Mouse (Mus musculus) forebrain, embryonic 12.5 days (tissue): ENCODE measurements around the gene Prr5l. TPM values are rescaled to one million over a fixed set of nuclear protein-coding genes. Genes with fewer than 3 reads are reported as not detected.

ENCODE experiments used
- ATAC-seq: fragments of 200-750 bp; cut with Nextera tagmentation; 2 replicates; pipeline ENCODE4 v1.8.0; 2017; ENCODE audit warnings: moderate TSS enrichment; ENCODE audit not compliant: low FRiP score
- H3K27ac ChIP-seq: fragments of 300-500 bp; sonication (generic); 2 replicates; pipeline ENCODE4 v1.5.1; 2016; ENCODE audit warnings: mild to moderate bottlenecking
- H3K27me3 ChIP-seq: fragments of 300-500 bp; sonication (generic); 2 replicates; pipeline ENCODE4 v1.6.1; 2016; ENCODE audit warnings: mild to moderate bottlenecking
- H3K36me3 ChIP-seq: fragments of 300-500 bp; sonication (generic); replicated peaks from 2 replicates; pipeline ENCODE4 v1.6.1; 2016; ENCODE audit warnings: mild to moderate bottlenecking
- H3K4me1 ChIP-seq: fragments of 300-500 bp; sonication (generic); 2 replicates; pipeline ENCODE4 v1.6.1; 2016
- H3K4me2 ChIP-seq: fragments of 300-500 bp; sonication (generic); 2 replicates; pipeline ENCODE4 v1.6.1; 2016; ENCODE audit warnings: mild to moderate bottlenecking, moderate library complexity
- H3K4me3 ChIP-seq: fragments of 300-500 bp; sonication (generic); replicated peaks from 2 replicates; pipeline ENCODE4 v1.5.1; 2016; ENCODE audit warnings: mild to moderate bottlenecking
- H3K9ac ChIP-seq: fragments of 300-500 bp; sonication (generic); 2 replicates; pipeline ENCODE4 v1.6.1; 2016; ENCODE audit warnings: mild to moderate bottlenecking
- H3K9me3 ChIP-seq: fragments of 300-500 bp; sonication (generic); 2 replicates; pipeline ENCODE4 v1.6.1; 2016
- WGBS: fragments of 180-500 bp; shearing (Covaris S2); methylation state at CpG from one replicate; pipeline ENCODE4 v1.1.7; 2016; 5-methylcytosine and 5-hydroxymethylcytosine counted together
- polyA plus RNA-seq: library from polyadenylated mRNA; unstranded; fragments of >200 nt; fragmentation: Nextera tagmentation; extraction: Ambion mirVana; gene quantifications from 2 replicates; pipeline ENCODE4 v1.2.1, GENCODE M21; 2016

Prr5l gene
- polyA plus RNA-seq, 1 experiment from 2014 or later: 15.5 TPM

DNA sequence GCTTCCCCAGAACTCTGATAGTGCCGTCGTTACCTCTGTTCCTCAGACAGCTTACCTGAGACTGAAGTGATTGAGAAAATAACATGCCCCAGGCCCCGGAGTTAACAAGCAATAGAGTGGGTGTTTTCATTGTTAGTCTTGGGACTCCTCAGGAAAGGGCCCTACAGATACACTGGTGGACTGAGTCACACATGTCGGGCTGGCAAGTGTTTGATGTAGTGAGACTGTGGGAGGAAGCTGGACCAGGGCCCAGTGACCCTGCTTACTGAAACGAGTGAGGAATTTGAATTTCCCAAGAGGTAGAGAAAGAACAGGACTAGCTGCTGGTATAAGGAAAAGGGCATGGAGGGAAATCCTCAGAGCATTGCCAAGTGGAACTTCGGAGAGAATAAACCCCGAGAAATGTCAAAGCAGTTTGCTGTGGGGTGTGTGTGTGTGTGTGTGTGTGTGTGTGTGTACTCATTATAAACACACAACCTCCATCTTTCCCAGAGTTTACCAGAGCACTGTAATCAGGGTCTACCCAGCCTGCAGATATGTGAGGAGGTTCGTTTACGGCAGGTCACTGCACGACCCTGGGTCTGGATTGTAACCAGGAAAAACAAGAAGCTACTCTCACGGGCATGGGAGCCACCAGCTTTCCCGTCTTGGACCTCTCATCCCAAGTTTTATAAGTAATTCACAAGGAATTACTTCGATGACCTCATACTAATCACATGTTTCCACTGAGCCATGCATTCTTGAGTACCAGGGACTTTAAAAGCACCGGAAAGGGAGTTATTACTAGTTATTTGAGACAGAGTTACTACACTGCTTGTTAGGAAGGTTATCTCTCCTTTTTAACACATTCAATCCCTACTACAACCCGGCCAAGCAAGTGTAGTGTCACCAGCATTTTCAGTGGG, 20.4 kb downstream of the Prr5l start:
- Histone ChIP-seq H3K4me2 (no peak overlapping the region), H3K4me3 (no peak overlapping the region), H3K9ac (no peak overlapping the region), H3K4me1 (no peaks in the 10 kb centered on the region), H3K27me3 (no peaks in the 10 kb centered on the region; the same call in 1 of the 2 replicates), H3K27ac (no peak overlapping the region), H3K36me3 (no peaks in the 10 kb centered on the region), H3K9me3 (no peaks in the 10 kb centered on the region)
- WGBS: 79% methylated on average over 15 of the region's 15 CpGs
- no peak for ATAC-seq

DNA sequence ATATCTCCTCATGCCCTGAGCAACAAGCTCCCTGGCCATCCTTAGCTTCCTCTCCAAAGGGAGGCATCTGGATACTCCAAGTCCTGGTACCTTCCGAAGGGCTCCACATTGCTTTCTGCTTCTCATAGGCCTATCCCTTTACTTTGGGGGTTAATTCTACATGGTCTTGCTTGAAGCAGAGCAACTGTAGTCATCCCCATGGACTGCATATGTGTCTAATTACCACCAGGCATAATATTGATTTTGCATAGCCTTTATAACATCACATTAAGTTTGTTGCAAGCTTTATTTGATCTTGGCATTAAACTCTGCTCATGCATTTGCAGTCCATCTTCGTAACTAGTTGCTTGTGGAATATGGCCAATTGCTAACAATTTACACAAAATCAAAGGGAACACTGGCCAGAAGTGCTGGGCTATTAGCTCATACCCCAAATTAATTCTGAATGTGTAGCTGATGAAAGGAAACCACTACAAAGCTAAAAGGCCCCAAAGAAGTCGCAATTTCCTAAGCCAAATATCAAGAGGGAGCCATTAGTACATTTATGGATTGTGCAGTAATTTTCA, 21.8 kb downstream of the Prr5l start:
- no peak overlapping the region for H3K4me3 ChIP-seq
- H3K4me1 ChIP-seq: no peaks in the 10 kb centered on the region
- H3K4me2 ChIP-seq: no peak overlapping the region
- no peak overlapping the region for H3K27ac ChIP-seq
- 85% methylated on average over 3 of the region's 3 CpGs for WGBS
- no peaks in the 10 kb centered on the region; the same call in 1 of the 2 replicates for H3K27me3 ChIP-seq
- no peak overlapping the region for H3K9ac ChIP-seq
- H3K36me3 ChIP-seq: no peaks in the 10 kb centered on the region
- ATAC-seq: no peak
- no peaks in the 10 kb centered on the region for H3K9me3 ChIP-seq

DNA sequence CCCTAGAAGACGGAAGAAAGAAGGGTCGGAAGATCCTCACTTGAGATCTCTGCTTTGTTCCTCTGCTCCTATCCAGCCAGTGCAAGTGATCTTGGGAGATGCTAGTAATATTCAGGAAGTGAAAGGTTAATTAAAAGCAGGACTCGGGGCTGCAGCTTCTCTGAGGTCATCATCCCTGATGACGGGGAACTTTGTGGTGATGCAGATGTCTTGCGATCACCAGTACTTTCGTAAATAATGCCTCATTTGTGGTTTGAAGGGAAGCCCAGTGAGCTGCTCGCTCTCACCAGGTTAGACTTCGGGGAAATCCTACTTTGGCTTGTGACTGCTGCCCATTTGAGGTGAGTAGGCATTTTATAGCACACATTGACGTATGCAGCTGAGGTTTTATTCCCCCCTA, 26.7 kb downstream of the Prr5l start:
- no peak overlapping the region for H3K4me2 ChIP-seq
- H3K9ac ChIP-seq: no peak overlapping the region
- no peaks in the 10 kb centered on the region for H3K9me3 ChIP-seq
- H3K36me3 ChIP-seq: no peaks in the 10 kb centered on the region
- ATAC-seq: no peak
- no peaks in the 10 kb centered on the region; the same call in 1 of the 2 replicates for H3K27me3 ChIP-seq
- H3K4me1 ChIP-seq: no peaks in the 10 kb centered on the region
- WGBS: 88% methylated on average over 9 of the region's 9 CpGs
- H3K4me3 ChIP-seq: no peak overlapping the region
- no peak overlapping the region for H3K27ac ChIP-seq

DNA sequence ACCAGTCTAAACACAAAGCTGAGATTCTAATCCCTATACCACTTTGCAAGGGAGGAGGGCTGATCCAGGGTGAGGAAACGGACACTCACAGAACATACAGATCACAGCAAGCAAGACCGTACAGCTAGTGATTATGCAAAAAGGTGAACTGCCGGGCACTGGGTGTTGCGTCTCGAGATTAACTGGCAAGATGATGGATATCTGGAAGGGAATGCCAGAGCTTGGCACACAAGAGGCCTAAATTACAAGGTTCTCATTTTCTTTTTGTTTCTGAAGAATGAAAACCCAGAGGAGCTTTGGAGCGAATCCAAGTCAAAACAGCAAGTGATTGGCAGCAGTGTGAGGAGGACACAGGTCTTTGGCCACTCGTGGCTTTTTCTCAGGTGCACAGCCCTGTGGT, 28.0 kb downstream of the Prr5l start:
- Histone ChIP-seq H3K9ac (no peak overlapping the region), H3K36me3 (no peaks in the 10 kb centered on the region), H3K4me2 (no peak overlapping the region), H3K4me1 (no peaks in the 10 kb centered on the region), H3K27me3 (no peaks in the 10 kb centered on the region; the same call in 1 of the 2 replicates), H3K9me3 (no peaks in the 10 kb centered on the region), H3K4me3 (no peak overlapping the region), H3K27ac (no peak overlapping the region)
- 80% methylated on average over 7 of the region's 7 CpGs for WGBS
- no peak for ATAC-seq

GRCm38 (mm10) chr2:101842756-101843155, 40.1 kb downstream of the Prr5l start:
- no peak overlapping the region for H3K4me3 ChIP-seq
- no peak overlapping the region for H3K9ac ChIP-seq
- no peaks in the 10 kb centered on the region for H3K4me1 ChIP-seq
- no peak overlapping the region for H3K27ac ChIP-seq
- no peaks in the 10 kb centered on the region for H3K27me3 ChIP-seq
- ATAC-seq: no peak
- H3K4me2 ChIP-seq: no peak overlapping the region
- no peaks in the 10 kb centered on the region for H3K9me3 ChIP-seq
- no peaks in the 10 kb centered on the region for H3K36me3 ChIP-seq
- WGBS: 86% methylated on average over 7 of the region's 7 CpGs

GRCm38 (mm10) chr2:101834816-101835523, 47.9 kb downstream of the Prr5l start:
- Histone ChIP-seq H3K4me2 (no peak overlapping the region), H3K27me3 (no peaks in the 10 kb centered on the region), H3K36me3 (no peaks in the 10 kb centered on the region), H3K9ac (no peak overlapping the region), H3K27ac (no peak overlapping the region), H3K4me3 (no peak overlapping the region), H3K9me3 (no peaks in the 10 kb centered on the region), H3K4me1 (peaks cover 5% of the 10 kb centered on the region)
- whole genome bisulfite sequencing: 91% methylated on average over 9 of the region's 9 CpGs
- ATAC-seq: no peak

GRCm38 (mm10) chr2:101832361-101832760, 50.5 kb downstream of the Prr5l start:
- H3K27me3 ChIP-seq: no peaks in the 10 kb centered on the region
- H3K4me3 ChIP-seq: no peak overlapping the region
- H3K9ac ChIP-seq: no peak overlapping the region
- H3K4me1 ChIP-seq: peaks cover 8% of the 10 kb centered on the region
- 86% methylated on average over 9 of the region's 9 CpGs for WGBS
- no peak overlapping the region for H3K4me2 ChIP-seq
- no peaks in the 10 kb centered on the region for H3K9me3 ChIP-seq
- no peak for ATAC-seq
- no peaks in the 10 kb centered on the region for H3K36me3 ChIP-seq
- no peak overlapping the region for H3K27ac ChIP-seq

DNA sequence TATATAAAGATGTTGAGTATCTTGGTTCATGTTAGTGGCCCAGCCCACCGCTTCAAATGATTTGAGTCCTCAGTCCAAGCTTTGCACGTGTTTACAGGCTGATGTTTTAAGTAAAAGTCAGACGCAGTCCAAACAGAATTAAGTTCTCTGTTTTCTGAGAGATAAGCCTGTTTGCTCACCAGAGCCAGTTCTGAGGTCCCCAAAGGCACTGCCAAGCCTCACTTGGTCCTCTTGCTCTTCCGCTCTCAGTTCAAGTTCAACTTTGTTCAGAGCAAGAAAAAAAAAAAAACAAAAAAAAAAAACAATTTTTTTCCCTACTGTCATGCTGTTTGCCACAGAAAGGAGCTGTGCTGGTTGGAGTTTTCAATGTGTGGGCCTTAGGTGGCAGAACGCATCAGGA, 51.0 kb downstream of the Prr5l start:
- Histone ChIP-seq H3K4me2 (no peak overlapping the region), H3K4me1 (peaks cover 8% of the 10 kb centered on the region), H3K9me3 (no peaks in the 10 kb centered on the region), H3K9ac (no peak overlapping the region), H3K27ac (no peak overlapping the region), H3K27me3 (no peaks in the 10 kb centered on the region), H3K36me3 (no peaks in the 10 kb centered on the region), H3K4me3 (no peak overlapping the region)
- WGBS: 90% methylated on average over 5 of the region's 5 CpGs
- ATAC-seq: no peak

DNA sequence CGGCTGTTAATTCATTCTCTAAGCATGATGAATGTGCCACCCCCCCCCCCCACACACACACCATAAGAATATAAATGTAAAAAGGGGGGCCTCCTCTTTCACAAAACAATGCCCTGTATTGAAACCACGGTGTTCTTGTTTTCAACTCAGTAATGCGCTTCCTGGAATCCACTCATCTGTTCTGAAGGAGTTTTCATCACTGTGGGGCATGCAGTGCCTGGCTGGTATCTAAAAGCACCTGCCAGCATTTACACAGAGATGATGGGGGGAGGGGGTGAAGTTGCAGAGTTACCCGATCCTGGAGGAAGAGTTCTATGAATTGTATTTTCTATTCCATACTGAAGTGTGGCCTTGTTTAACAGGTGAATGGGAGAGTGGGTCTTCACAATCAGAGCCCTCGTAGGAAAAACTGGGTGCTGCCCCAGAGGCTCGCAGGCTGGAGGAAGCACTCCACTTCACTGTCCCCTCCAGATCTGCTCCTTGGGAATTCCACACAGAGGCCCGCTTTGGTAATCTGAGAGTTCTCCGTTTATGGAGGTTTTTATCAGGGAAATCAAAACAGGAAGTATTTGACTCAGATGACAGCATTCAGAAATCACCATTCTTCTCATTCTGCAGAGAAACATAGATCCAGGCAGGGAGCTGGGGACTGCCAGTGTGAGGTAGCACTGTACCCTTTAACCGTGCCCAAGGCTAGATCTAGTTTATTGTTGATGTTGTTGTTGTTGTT, 52.5 kb downstream of the Prr5l start:
- Histone ChIP-seq H3K9me3 (no peaks in the 10 kb centered on the region), H3K4me1 (peaks cover 8% of the 10 kb centered on the region), H3K27ac (no peak overlapping the region), H3K4me3 (no peak overlapping the region), H3K9ac (no peak overlapping the region), H3K27me3 (no peaks in the 10 kb centered on the region), H3K4me2 (no peak overlapping the region), H3K36me3 (no peaks in the 10 kb centered on the region)
- no peak for ATAC-seq
- WGBS: 44% methylated on average over 9 of the region's 9 CpGs

- no peak overlapping the region for H3K9ac ChIP-seq
- H3K27me3 ChIP-seq: no peaks in the 10 kb centered on the region
- H3K27ac ChIP-seq: no peak overlapping the region
- H3K36me3 ChIP-seq: no peaks in the 10 kb centered on the region
- WGBS: 75% methylated on average over 4 of the region's 4 CpGs
- H3K4me1 ChIP-seq: peaks cover 8% of the 10 kb centered on the region
- no peak overlapping the region for H3K4me3 ChIP-seq
- H3K9me3 ChIP-seq: no peaks in the 10 kb centered on the region
- H3K4me2 ChIP-seq: no peak overlapping the region
- ATAC-seq: no peak
Observed at GRCm38 (mm10) chr2:101829013-101829412, 53.8 kb downstream of the Prr5l start.

- 79% methylated on average over 5 of the region's 5 CpGs for WGBS
- no peak overlapping the region for H3K4me3 ChIP-seq
Observed at GRCm38 (mm10) chr2:101828057-101828643, 54.7 kb downstream of the Prr5l start.

DNA sequence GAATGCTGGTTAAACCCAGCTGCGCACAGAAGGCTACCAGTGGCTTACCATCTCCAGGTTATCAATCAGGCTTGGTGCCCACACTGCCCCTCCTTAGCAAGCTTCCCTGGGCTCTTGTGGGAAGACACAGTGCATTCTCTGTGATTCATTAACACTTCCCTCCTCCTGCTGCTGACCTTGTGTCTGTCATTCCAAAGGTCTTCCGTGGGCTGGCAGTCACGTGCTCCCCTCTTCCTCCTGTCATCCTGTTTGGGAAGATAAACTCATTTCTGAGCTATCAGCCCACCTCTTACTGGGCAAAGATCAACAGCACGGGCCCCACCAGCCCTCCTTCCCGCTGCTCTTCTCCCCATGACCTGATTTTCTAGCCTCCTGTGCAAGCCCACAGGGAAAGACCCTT, 55.2 kb downstream of the Prr5l start:
- ATAC-seq: no peak
- Histone ChIP-seq H3K36me3 (no peaks in the 10 kb centered on the region), H3K4me2 (no peak overlapping the region), H3K4me3 (no peak overlapping the region), H3K9ac (no peak overlapping the region), H3K4me1 (peaks cover 8% of the 10 kb centered on the region), H3K27ac (no peak overlapping the region), H3K9me3 (no peaks in the 10 kb centered on the region), H3K27me3 (no peaks in the 10 kb centered on the region)
- 66% methylated on average over 5 of the region's 5 CpGs for WGBS

More at GRCm38 (mm10) chr2:101828057-101828643, 54.7 kb downstream of the Prr5l start:
- ATAC-seq: no peak
- H3K27me3 ChIP-seq: no peaks in the 10 kb centered on the region
- H3K27ac ChIP-seq: no peak overlapping the region
- H3K36me3 ChIP-seq: no peaks in the 10 kb centered on the region
- H3K9ac ChIP-seq: no peak overlapping the region
- H3K4me2 ChIP-seq: no peak overlapping the region
- no peaks in the 10 kb centered on the region for H3K9me3 ChIP-seq
- peaks cover 8% of the 10 kb centered on the region for H3K4me1 ChIP-seq
